Mouse (Mus musculus): ENCODE measurements at regions not wholly inside any gene's neighbourhood (a gene's known extent, or its start where the extent isn't known, plus 50 kb on each side); places are given as distances from the start of the nearest gene placed in this dataset.

GRCm38 (mm10) chr1:166795613-166796012, 114.0 kb upstream of the Fmo9 start:
- H3K27ac ChIP-seq, result no peak overlapping the region
- TF ChIP-seq CTCF (IDR thresholded peaks at IDR 0.05; ENCODE audit: low read depth), result no peak
- H3K4me3 ChIP-seq (ENCODE audit: low read length), result no peak overlapping the region
- H3K27me3 ChIP-seq (ENCODE audit: insufficient read depth, low read length), result no peaks in the 10 kb centered on the region
- no peaks in the 10 kb centered on the region for H3K36me3 ChIP-seq (ENCODE audit: insufficient read depth, low read length)
- H3K9ac ChIP-seq (replicated peaks; ENCODE audit: low read length), result no peak overlapping the region
- H3K4me2 ChIP-seq (ENCODE audit: low read depth, low read length), result no peak overlapping the region
- H3K4me1 ChIP-seq (ENCODE audit: insufficient read depth, low read length), result 0 out of 2 replicates have a peak, but pooled peaks cover 2% of the 10 kb centered on the region
- H3K9me3 ChIP-seq (ENCODE audit: low read length), result no peaks in the 10 kb centered on the region
- WGBS, result 82% methylated on average over 4 of the region's 4 CpGs
- DNase-seq (ENCODE audit: low spot score), result no peak
- ATAC-seq, result no peak

GRCm38 (mm10) chr1:166796362-166796925, 114.8 kb upstream of the Fmo9 start:
- H3K4me3 ChIP-seq (ENCODE audit: low read length), result no peak overlapping the region
- ATAC-seq, result no peak
- H3K27ac ChIP-seq, result no peak overlapping the region
- 0 out of 2 replicates have a peak, but pooled peaks cover 2% of the 10 kb centered on the region for H3K4me1 ChIP-seq (ENCODE audit: insufficient read depth, low read length)
- H3K4me2 ChIP-seq (ENCODE audit: low read depth, low read length), result no peak overlapping the region
- H3K9ac ChIP-seq (replicated peaks; ENCODE audit: low read length), result no peak overlapping the region
- WGBS, result 44% methylated on average over 6 of the region's 6 CpGs
- DNase-seq (ENCODE audit: low spot score), result peak; percentile 28
- TF ChIP-seq CTCF (IDR thresholded peaks at IDR 0.05; ENCODE audit: low read depth), result no peak
- H3K36me3 ChIP-seq (ENCODE audit: insufficient read depth, low read length), result no peaks in the 10 kb centered on the region
- H3K27me3 ChIP-seq (ENCODE audit: insufficient read depth, low read length), result no peaks in the 10 kb centered on the region
- no peaks in the 10 kb centered on the region for H3K9me3 ChIP-seq (ENCODE audit: low read length)

- H3K4me1 ChIP-seq (ENCODE audit: insufficient read depth, low read length), result 0 out of 2 replicates have a peak, but pooled peaks cover 2% of the 10 kb centered on the region
- H3K36me3 ChIP-seq (ENCODE audit: insufficient read depth, low read length), result no peaks in the 10 kb centered on the region
- no peaks in the 10 kb centered on the region for H3K9me3 ChIP-seq (ENCODE audit: low read length)
- H3K27ac ChIP-seq, result no peak overlapping the region
- ATAC-seq, result no peak
- WGBS, result 64% methylated on average over 4 of the region's 4 CpGs
- no peak for TF ChIP-seq CTCF (IDR thresholded peaks at IDR 0.05; ENCODE audit: low read depth)
- no peak overlapping the region for H3K4me3 ChIP-seq (ENCODE audit: low read length)
- H3K9ac ChIP-seq (replicated peaks; ENCODE audit: low read length), result no peak overlapping the region
- DNase-seq (ENCODE audit: low spot score), result peak; percentile 39
- H3K4me2 ChIP-seq (ENCODE audit: low read depth, low read length), result no peak overlapping the region
- no peaks in the 10 kb centered on the region for H3K27me3 ChIP-seq (ENCODE audit: insufficient read depth, low read length)
Measured at GRCm38 (mm10) chr1:166796931-166797330, 115.3 kb upstream of the Fmo9 start.

- peak; percentile 55 for DNase-seq (ENCODE audit: low spot score)
- Histone ChIP-seq H3K4me1 (ENCODE audit: insufficient read depth, low read length) (0 out of 2 replicates have a peak, but pooled peaks cover 2% of the 10 kb centered on the region), H3K4me3 (ENCODE audit: low read length) (no peak overlapping the region), H3K27me3 (ENCODE audit: insufficient read depth, low read length) (no peaks in the 10 kb centered on the region), H3K27ac (peak overlapping the region; percentile 51), H3K4me2 (ENCODE audit: low read depth, low read length) (no peak overlapping the region), H3K9me3 (ENCODE audit: low read length) (no peaks in the 10 kb centered on the region), H3K36me3 (ENCODE audit: insufficient read depth, low read length) (no peaks in the 10 kb centered on the region), H3K9ac (replicated peaks; ENCODE audit: low read length) (no peak overlapping the region)
- ATAC-seq, result peak; percentile 61
- 55% methylated on average over 11 of the region's 11 CpGs for WGBS
- TF ChIP-seq CTCF (IDR thresholded peaks at IDR 0.05; ENCODE audit: low read depth), result no peak
Measured at GRCm38 (mm10) chr1:166800953-166801603, 119.4 kb upstream of the Fmo9 start.

- DNase-seq (ENCODE audit: low spot score) (no peak), ATAC-seq (no peak)
- TF ChIP-seq CTCF (IDR thresholded peaks at IDR 0.05; ENCODE audit: low read depth), result no peak
- H3K9ac ChIP-seq (replicated peaks; ENCODE audit: low read length), result no peak overlapping the region
- H3K36me3 ChIP-seq (ENCODE audit: insufficient read depth, low read length), result no peaks in the 10 kb centered on the region
- H3K4me3 ChIP-seq (ENCODE audit: low read length), result no peak overlapping the region
- no peak overlapping the region for H3K4me2 ChIP-seq (ENCODE audit: low read depth, low read length)
- no peak overlapping the region for H3K27ac ChIP-seq
- H3K27me3 ChIP-seq (ENCODE audit: insufficient read depth, low read length), result no peaks in the 10 kb centered on the region
- 0 out of 2 replicates have a peak, but pooled peaks cover 2% of the 10 kb centered on the region for H3K4me1 ChIP-seq (ENCODE audit: insufficient read depth, low read length)
- H3K9me3 ChIP-seq (ENCODE audit: low read length), result no peaks in the 10 kb centered on the region
- WGBS, result 52% methylated on average over 4 of the region's 4 CpGs
Measured at GRCm38 (mm10) chr1:166801929-166802328, 120.3 kb upstream of the Fmo9 start.

- no peak for TF ChIP-seq CTCF (IDR thresholded peaks at IDR 0.05; ENCODE audit: low read depth)
- no peak overlapping the region for H3K4me3 ChIP-seq (ENCODE audit: low read length)
- no peak overlapping the region for H3K4me2 ChIP-seq (ENCODE audit: low read depth, low read length)
- H3K27ac ChIP-seq, result no peak overlapping the region
- WGBS, result 89% methylated on average over 2 of the region's 2 CpGs
- DNase-seq (ENCODE audit: low spot score) (no peak), ATAC-seq (no peak)
- H3K36me3 ChIP-seq (ENCODE audit: insufficient read depth, low read length), result no peaks in the 10 kb centered on the region
- H3K4me1 ChIP-seq (ENCODE audit: insufficient read depth, low read length), result no peaks in the 10 kb centered on the region
- H3K27me3 ChIP-seq (ENCODE audit: insufficient read depth, low read length), result no peaks in the 10 kb centered on the region
- H3K9me3 ChIP-seq (ENCODE audit: low read length), result no peaks in the 10 kb centered on the region
- no peak overlapping the region for H3K9ac ChIP-seq (replicated peaks; ENCODE audit: low read length)
Measured at GRCm38 (mm10) chr1:166803928-166804327, 122.3 kb upstream of the Fmo9 start.

- H3K4me3 ChIP-seq (ENCODE audit: low read length), result no peak overlapping the region
- 97% methylated on average over 1 of the region's 1 CpGs for WGBS
- no peaks in the 10 kb centered on the region for H3K4me1 ChIP-seq (ENCODE audit: insufficient read depth, low read length)
- TF ChIP-seq CTCF (IDR thresholded peaks at IDR 0.05; ENCODE audit: low read depth), result no peak
- ATAC-seq (no peak), DNase-seq (ENCODE audit: low spot score) (no peak)
- H3K9ac ChIP-seq (replicated peaks; ENCODE audit: low read length), result no peak overlapping the region
- H3K27me3 ChIP-seq (ENCODE audit: insufficient read depth, low read length), result no peaks in the 10 kb centered on the region
- H3K36me3 ChIP-seq (ENCODE audit: insufficient read depth, low read length), result no peaks in the 10 kb centered on the region
- no peak overlapping the region for H3K27ac ChIP-seq
- no peak overlapping the region for H3K4me2 ChIP-seq (ENCODE audit: low read depth, low read length)
- no peaks in the 10 kb centered on the region for H3K9me3 ChIP-seq (ENCODE audit: low read length)
Measured at GRCm38 (mm10) chr1:166804333-166804732, 122.7 kb upstream of the Fmo9 start.

Data from hindbrain, postnatal 0 days (tissue).